23 mouse cellular contexts compared by ENCODE assay signal in genomic region chr5:87390818-87391217, GRCm38 (mm10). TPM values are rescaled to one million over a fixed set of nuclear protein-coding genes. Genes with fewer than 3 reads are reported as not detected.
"Had no signal": no experiment of that assay in that cellular context is flagged by ENCODE, and none has a peak within 500 bp of the region (broad histone marks: within the 10 kb centered on the region; RNA-seq: fewer than 3 reads in every experiment).

No protein-coding gene starts in this region.

- H3K9ac ChIP-seq: intestine, embryonic 15.5 days; liver, embryonic 13.5 days; midbrain, embryonic 13.5 days had no signal

- H3K9me3 ChIP-seq: intestine, embryonic 15.5 days; liver, embryonic 13.5 days; midbrain, embryonic 10.5 days; midbrain, embryonic 13.5 days had no signal

- H3K4me1 ChIP-seq: intestine, embryonic 15.5 days; liver, embryonic 13.5 days; megakaryocyte, embryonic 14.5 days; midbrain, embryonic 10.5 days; midbrain, embryonic 13.5 days had no signal

- H3K27me3 ChIP-seq: intestine, embryonic 15.5 days; liver, embryonic 13.5 days; megakaryocyte, embryonic 14.5 days; midbrain, embryonic 13.5 days had no signal

- DNase-seq: kidney, adult 2 months; kidney, postnatal 10 days; kidney, postnatal 36 days; layer of hippocampus, postnatal 36 days; liver, embryonic 13.5 days; thymus, adult 18-20 months; thymus, postnatal 36 days had no signal

- H3K36me3 ChIP-seq: intestine, embryonic 15.5 days; liver, embryonic 13.5 days; midbrain, embryonic 10.5 days; midbrain, embryonic 13.5 days had no signal

- H3K4me3 ChIP-seq: intestine, embryonic 15.5 days; left cerebral cortex, adult 2 months; liver, embryonic 13.5 days; megakaryocyte, embryonic 14.5 days; midbrain, embryonic 10.5 days; midbrain, embryonic 13.5 days had no signal

- ATAC-seq: intestine, embryonic 15.5 days; midbrain, embryonic 13.5 days; midbrain, embryonic 16.5 days had no signal

- H3K27ac ChIP-seq: intestine, embryonic 15.5 days; left cerebral cortex, adult 2 months; liver, embryonic 13.5 days; midbrain, embryonic 10.5 days; midbrain, embryonic 13.5 days had no signal

- H3K4me2 ChIP-seq: intestine, embryonic 15.5 days; liver, embryonic 13.5 days; midbrain, embryonic 13.5 days had no signal

RNA-seq across cellular contexts. Expression of gene Ugt2b38, which starts 33.2 kb away (rescaled TPM):
- polyA plus RNA-seq: intestine, embryonic 15.5 days; limb, embryonic 11.5 days; limb, embryonic 14.5 days; liver, embryonic 13.5 days; liver, embryonic 16.5 days; midbrain, embryonic 10.5 days; midbrain, embryonic 13.5 days; midbrain, embryonic 16.5 days; neural tube, embryonic 11.5 days; neural tube, embryonic 14.5 days; small intestine, adult 2 months; spleen, adult 2 months; stomach, embryonic 16.5 days; testis, adult 2 months; urinary bladder, adult 2 months had no signal

RNA-seq across cellular contexts. Expression of gene Ugt2a3, which starts 53.8 kb away (rescaled TPM):
- polyA plus RNA-seq: limb, embryonic 11.5 days; limb, embryonic 14.5 days; liver, embryonic 13.5 days; midbrain, embryonic 10.5 days; midbrain, embryonic 13.5 days; midbrain, embryonic 16.5 days; neural tube, embryonic 11.5 days; neural tube, embryonic 14.5 days; spleen, adult 2 months; testis, adult 2 months; urinary bladder, adult 2 months had no signal
